ENCODE assay signal across 13 mouse cellular contexts in the genomic region with DNA sequence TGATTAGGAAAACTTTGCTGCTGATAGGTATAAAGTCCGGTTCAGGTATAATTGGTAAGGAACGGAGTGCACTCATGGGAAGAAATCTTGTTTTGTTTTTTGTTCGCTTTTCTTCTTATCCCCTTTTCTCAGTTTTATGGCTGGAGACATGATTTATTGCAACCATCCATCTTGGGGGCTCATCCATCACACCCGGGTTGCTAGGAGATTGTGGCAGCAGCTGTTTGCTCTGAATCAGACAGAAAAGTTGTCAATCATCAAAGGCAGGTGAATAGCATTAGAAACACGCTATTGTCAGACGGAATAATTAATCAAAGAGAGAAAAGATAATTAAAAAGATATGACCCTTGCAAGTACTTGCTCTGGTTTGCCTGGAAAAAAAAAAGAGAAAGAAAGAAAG. TPM values are rescaled to one million over a fixed set of nuclear protein-coding genes. Genes with fewer than 3 reads are reported as not detected.
DNase-seq lines count a peak whose midpoint lies in the region; ATAC-seq lines count a peak whose summit lies in the region.
"Had no signal": no experiment of that assay in that cellular context is flagged by ENCODE, and none has a peak within 500 bp of the region (broad histone marks: within the 10 kb centered on the region; RNA-seq: fewer than 3 reads in every experiment).

No protein-coding gene starts in this region.

- 52% methylated on average over 6 of the region's 6 CpGs for whole genome bisulfite sequencing in midbrain, embryonic 12.5 days
- 37% methylated on average over 6 of the region's 6 CpGs for WGBS in midbrain, embryonic 15.5 days
- 34% methylated on average over 6 of the region's 6 CpGs for WGBS in hindbrain, embryonic 11.5 days
- 34% methylated on average over 6 of the region's 6 CpGs for WGBS in intestine, embryonic 16.5 days
- 10% methylated on average over 6 of the region's 6 CpGs for WGBS in neural tube, embryonic 15.5 days

- H3K27ac ChIP-seq in midbrain, embryonic 12.5 days (replicated peaks) = peak overlapping the region; percentile 52; the same call in 1 of the 2 replicates
- no peak overlapping the region for H3K27ac ChIP-seq in midbrain, embryonic 15.5 days
- H3K27ac ChIP-seq in hindbrain, embryonic 11.5 days (ENCODE audit: low read depth, low read length) = peak overlapping the region; percentile 84
- no peak overlapping the region for H3K27ac ChIP-seq in intestine, embryonic 16.5 days (ENCODE audit: low read length)
- H3K27ac ChIP-seq in neural tube, embryonic 15.5 days (replicated peaks) = peak overlapping the region; percentile 61; the same call in 1 of the 2 replicates

- H3K9ac ChIP-seq in midbrain, embryonic 12.5 days (replicated peaks) = no peak overlapping the region
- no peak overlapping the region for H3K9ac ChIP-seq in midbrain, embryonic 15.5 days
- H3K9ac ChIP-seq in hindbrain, embryonic 11.5 days (ENCODE audit: low read depth, low read length) = no peak overlapping the region
- 0 out of 2 replicates have a peak overlapping the region, but pooled peaks have one; percentile 14 for H3K9ac ChIP-seq in intestine, embryonic 16.5 days (ENCODE audit: low read depth, low read length)
- 0 out of 2 replicates have a peak overlapping the region, but pooled peaks have one; percentile 26 for H3K9ac ChIP-seq in neural tube, embryonic 15.5 days (replicated peaks)

- H3K4me1 ChIP-seq in midbrain, embryonic 12.5 days = peaks cover 56% of the 10 kb centered on the region
- peaks cover 43% of the 10 kb centered on the region for H3K4me1 ChIP-seq in midbrain, embryonic 15.5 days
- peaks cover 5% of the 10 kb centered on the region; the same call in 1 of the 2 replicates for H3K4me1 ChIP-seq in hindbrain, embryonic 11.5 days (replicated peaks; ENCODE audit: control insufficient read depth, insufficient read depth, low read length)
- peaks cover 21% of the 10 kb centered on the region for H3K4me1 ChIP-seq in intestine, embryonic 16.5 days (ENCODE audit: control insufficient read depth, insufficient read depth, low read length)
- H3K4me1 ChIP-seq in neural tube, embryonic 15.5 days = peaks cover 83% of the 10 kb centered on the region

- no peak overlapping the region for H3K4me2 ChIP-seq in midbrain, embryonic 12.5 days (replicated peaks)
- H3K4me2 ChIP-seq in midbrain, embryonic 15.5 days = no peak overlapping the region
- no peak overlapping the region for H3K4me2 ChIP-seq in hindbrain, embryonic 11.5 days (replicated peaks; ENCODE audit: low read depth, low read length)
- peak overlapping the region; percentile 25; the same call in 1 of the 2 replicates for H3K4me2 ChIP-seq in intestine, embryonic 16.5 days (ENCODE audit: low read depth, low read length)
- H3K4me2 ChIP-seq in neural tube, embryonic 15.5 days = peak overlapping the region; percentile 61
- H3K4me2 ChIP-seq: liver, embryonic 11.5 days had no signal

- H3K27me3 ChIP-seq in midbrain, embryonic 12.5 days = 0 out of 2 replicates have a peak, but pooled peaks cover 3% of the 10 kb centered on the region
- no peaks in the 10 kb centered on the region for H3K27me3 ChIP-seq in midbrain, embryonic 15.5 days (replicated peaks)
- H3K27me3 ChIP-seq in hindbrain, embryonic 11.5 days (ENCODE audit: control insufficient read depth, insufficient read depth, low read length) = no peaks in the 10 kb centered on the region
- H3K27me3 ChIP-seq in intestine, embryonic 16.5 days (replicated peaks; ENCODE audit: control insufficient read depth, insufficient read depth, low read length) = no peaks in the 10 kb centered on the region
- H3K27me3 ChIP-seq in neural tube, embryonic 15.5 days (replicated peaks) = no peaks in the 10 kb centered on the region

- H3K9me3 ChIP-seq in midbrain, embryonic 12.5 days = no peaks in the 10 kb centered on the region
- no peaks in the 10 kb centered on the region for H3K9me3 ChIP-seq in midbrain, embryonic 15.5 days
- H3K9me3 ChIP-seq in hindbrain, embryonic 11.5 days (ENCODE audit: control insufficient read depth, low read length) = no peaks in the 10 kb centered on the region
- no peaks in the 10 kb centered on the region for H3K9me3 ChIP-seq in intestine, embryonic 16.5 days (ENCODE audit: control insufficient read depth, low read length)
- H3K9me3 ChIP-seq in neural tube, embryonic 15.5 days (replicated peaks) = no peaks in the 10 kb centered on the region

- H3K36me3 ChIP-seq in midbrain, embryonic 12.5 days = no peaks in the 10 kb centered on the region
- H3K36me3 ChIP-seq in midbrain, embryonic 15.5 days (replicated peaks) = no peaks in the 10 kb centered on the region
- H3K36me3 ChIP-seq in hindbrain, embryonic 11.5 days (ENCODE audit: control insufficient read depth, insufficient read depth, low read length) = no peaks in the 10 kb centered on the region
- no peaks in the 10 kb centered on the region for H3K36me3 ChIP-seq in intestine, embryonic 16.5 days (ENCODE audit: control insufficient read depth, insufficient read depth, low read length)
- no peaks in the 10 kb centered on the region for H3K36me3 ChIP-seq in neural tube, embryonic 15.5 days

- no peak for ATAC-seq in midbrain, embryonic 12.5 days (ENCODE audit: low FRiP score, low read depth)
- ATAC-seq in midbrain, embryonic 15.5 days (replicated peaks) = no peak
- ATAC-seq in hindbrain, embryonic 11.5 days (ENCODE audit: low FRiP score) = no peak
- no peak for ATAC-seq in intestine, embryonic 16.5 days
- ATAC-seq in neural tube, embryonic 15.5 days (ENCODE audit: low FRiP score) = no peak
- ATAC-seq: lung, postnatal 0 days; midbrain, embryonic 16.5 days had no signal

- DNase-seq in hindbrain, embryonic 11.5 days (ENCODE audit: low spot score) = peak; percentile 69
- no peak for DNase-seq in right cerebral cortex, adult 2 months (ENCODE audit: low spot score in 2 of 2)
- DNase-seq in right cerebral cortex, postnatal 10 days (ENCODE audit: low spot score in 2 of 2) = no peak
- DNase-seq: adrenal gland, adult 8-10 months; cerebellum, postnatal 36 days; kidney, postnatal 14 days had no signal

- H3K4me3 ChIP-seq in midbrain, embryonic 12.5 days = no peak overlapping the region
- H3K4me3 ChIP-seq in midbrain, embryonic 15.5 days = no peak overlapping the region
- H3K4me3 ChIP-seq in hindbrain, embryonic 11.5 days (ENCODE audit: low read depth, low read length) = no peak overlapping the region
- no peak overlapping the region for H3K4me3 ChIP-seq in intestine, embryonic 16.5 days (ENCODE audit: low read length)
- H3K4me3 ChIP-seq in neural tube, embryonic 15.5 days (replicated peaks) = peak overlapping the region; percentile 24; the same call in 1 of the 2 replicates

RNA-seq across cellular contexts. Expression of a gene that starts 12.5 kb away (rescaled TPM):
- 4.9 and 5.6 TPM in 2 replicates for polyA plus RNA-seq in midbrain, embryonic 12.5 days (2016; fragmentation: Nextera tagmentation; extraction: Ambion mirVana)
- polyA plus RNA-seq in midbrain, embryonic 15.5 days (2015; fragmentation: Nextera tagmentation; extraction: Ambion mirVana) = 9.8 and 11.1 TPM in 2 replicates
- 14.4 and 21.3 TPM in 2 replicates for polyA plus RNA-seq in hindbrain, embryonic 11.5 days (2014; fragmentation: Nextera tagmentation; extraction: Ambion mirVana)
- polyA plus RNA-seq in intestine, embryonic 16.5 days (2015; fragmentation: Nextera tagmentation; extraction: Ambion mirVana) = 9.7 and 10.4 TPM in 2 replicates
- polyA plus RNA-seq in neural tube, embryonic 15.5 days (2015; fragmentation: Nextera tagmentation; extraction: Ambion mirVana) = 56.8 and 62.7 TPM in 2 replicates

Comparison
In these comparisons a context has a peak if more than half of its experiments do, and no peak if none do; other contexts are left out.
1. H3K27ac ChIP-seq: peak in midbrain, embryonic 12.5 days (single experiment), hindbrain, embryonic 11.5 days (single experiment) and neural tube, embryonic 15.5 days (single experiment); none in midbrain, embryonic 15.5 days (single experiment) and intestine, embryonic 16.5 days (single experiment).
2. H3K4me2 ChIP-seq: peak in intestine, embryonic 16.5 days (single experiment) and neural tube, embryonic 15.5 days (single experiment); none in midbrain, embryonic 12.5 days (single experiment), midbrain, embryonic 15.5 days (single experiment) and hindbrain, embryonic 11.5 days (single experiment).
3. H3K9ac ChIP-seq: peak in intestine, embryonic 16.5 days (single experiment) and neural tube, embryonic 15.5 days (single experiment); none in midbrain, embryonic 12.5 days (single experiment), midbrain, embryonic 15.5 days (single experiment) and hindbrain, embryonic 11.5 days (single experiment).